Mouse (Mus musculus) myocyte (in vitro differentiated cells): Measurements from ENCODE around the gene Tmem91.

Experiments used
- E2F4 ChIP-seq: IDR thresholded peaks from one replicate; pipeline ENCODE4 v1.6.1; 2011; ENCODE audit warnings: mild to moderate bottlenecking, control low read depth, moderate library complexity; ENCODE audit not compliant: insufficient read depth
- MAX ChIP-seq: IDR thresholded peaks from one replicate; pipeline ENCODE4 v1.6.1; 2011; ENCODE audit warnings: low read depth, mild to moderate bottlenecking, control low read depth
- MYOG ChIP-seq, 3 experiments: IDR thresholded peaks; one replicate each; pipeline ENCODE4 v1.6.1; 2011; ENCODE audit warnings: control low read depth in 2 of 3, low read depth in 2 of 3, mild to moderate bottlenecking in 2 of 3; ENCODE audit not compliant: insufficient read length in 2 of 3, control insufficient read depth in 1 of 3, insufficient read depth in 1 of 3
- POLR2A ChIP-seq: IDR thresholded peaks from one replicate; pipeline ENCODE4 v1.6.1; 2011; ENCODE audit warnings: low read depth, mild to moderate bottlenecking, control low read depth, moderate library complexity; ENCODE audit not compliant: insufficient read length
- POLR2AphosphoS2 ChIP-seq: IDR thresholded peaks from one replicate; pipeline ENCODE4 v1.6.1; 2011; ENCODE audit warnings: low read depth, control low read depth; ENCODE audit not compliant: insufficient read length
- USF1 ChIP-seq: IDR thresholded peaks from one replicate; pipeline ENCODE4 v1.6.1; 2011; ENCODE audit warnings: low read depth, mild to moderate bottlenecking, control low read depth, moderate library complexity

- TF ChIP-seq E2F4 = no peak
- no peak for TF ChIP-seq POLR2A
- TF ChIP-seq MYOG (IDR thresholded peaks at IDR 0.05; ENCODE audit: control insufficient read depth in 1 of 3, insufficient read depth in 1 of 3, insufficient read length in 2 of 3, low read depth in 2 of 3) = no peak
- TF ChIP-seq USF1 = no peak
- no peak for TF ChIP-seq POLR2AphosphoS2
- TF ChIP-seq MAX = no peak
Measured at GRCm38 (mm10) chr7:25694104-25694503, 19.1 kb upstream of the Tmem91 start.
